Mouse (Mus musculus): ENCODE data around the gene Syngr3. TPM values are rescaled to one million over a fixed set of nuclear protein-coding genes. Genes with fewer than 3 reads are reported as not detected.

The Syngr3 gene
- total and polyA plus RNA-seq, 3 experiments = 0.32 to 3.9 (median 0.33) TPM

DNA sequence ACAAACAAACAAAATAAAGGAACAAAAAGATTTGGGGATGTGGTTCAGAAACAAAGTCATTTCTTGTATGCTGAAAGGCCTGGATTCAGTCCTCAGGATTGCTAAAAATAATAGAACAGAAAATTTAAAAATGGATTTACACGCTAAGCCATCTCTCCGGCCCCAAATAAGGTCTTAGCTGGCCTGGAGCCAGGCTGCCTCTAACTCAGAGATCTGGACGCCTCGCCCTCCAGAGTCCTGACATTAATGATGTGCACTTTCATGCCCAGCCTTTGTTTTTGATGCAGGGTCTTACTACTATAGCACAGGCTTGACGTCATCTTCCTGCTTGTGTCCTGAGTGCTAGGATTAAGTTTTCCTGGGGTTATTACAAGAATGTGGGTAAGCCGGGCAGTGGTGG lies 39.3 kb upstream of the Syngr3 start:
- no peak overlapping the region for H3K27ac ChIP-seq (ENCODE audit: insufficient read depth, low read depth)
- no peak for DNase-seq (ENCODE audit: extremely low read depth)
- dilution Hi-C loops (cut with MboI; ENCODE audit: extremely low pct_ligation_motif_present, extremely low pct_unique_long_range_greater_than_20kb, low sequenced_read_pairs) (no loop called here), in situ Hi-C loops (cut with MboI; ENCODE audit: low pct_ligation_motif_present, low pct_unique_long_range_greater_than_20kb, low sequenced_read_pairs) (no loop called here)
- no peak overlapping the region for H3K4me3 ChIP-seq (replicated peaks in 1 of 3; ENCODE audit: low read depth in 2 of 3, low read length in 2 of 3, poor library complexity in 1 of 3)
- H3K4me1 ChIP-seq (ENCODE audit: control insufficient read depth in 1 of 2, insufficient read depth in 2 of 2) = peaks cover 0 to 24% of the 10 kb centered on the region in 2 experiments; a peak in 2 of 4 replicates
- no peaks in the 10 kb centered on the region for H3K27me3 ChIP-seq (replicated peaks)
- no peaks in the 10 kb centered on the region for H3K9me3 ChIP-seq (replicated peaks; ENCODE audit: low read length)
- H3K36me3 ChIP-seq (replicated peaks in 1 of 2; ENCODE audit: control insufficient read depth in 1 of 2, insufficient read depth in 1 of 2, low read length in 1 of 2) = peaks cover 0 to 7% of the 10 kb centered on the region in 2 experiments
- H3K9ac ChIP-seq (ENCODE audit: insufficient read depth, low read depth) = no peak overlapping the region
- 0 out of 2 replicates have a peak, but pooled peaks cover under 1% of the 10 kb centered on the region for H3K79me2 ChIP-seq (replicated peaks; ENCODE audit: control insufficient read depth, extremely low read depth, insufficient read depth, poor library complexity, severe bottlenecking)
- TF ChIP-seq NELFE (IDR thresholded peaks at IDR 0.05; ENCODE audit: low read depth, low read length) (no peak), RAD21 (IDR thresholded peaks at IDR 0.05; ENCODE audit: low read depth, low read length) (no peak), UBTF (IDR thresholded peaks at IDR 0.05; ENCODE audit: low read depth, low read length) (no peak), ZMIZ1 (IDR thresholded peaks at IDR 0.05; ENCODE audit: low read depth, low read length) (no peak), MAZ (IDR thresholded peaks at IDR 0.05; ENCODE audit: low read depth, low read length) (no peak), EP300 (IDR thresholded peaks at IDR 0.05; ENCODE audit: low read length) (no peak)
- H3K4me2 ChIP-seq (ENCODE audit: insufficient read depth, low read depth, poor library complexity, severe bottlenecking) = no peak overlapping the region

DNA sequence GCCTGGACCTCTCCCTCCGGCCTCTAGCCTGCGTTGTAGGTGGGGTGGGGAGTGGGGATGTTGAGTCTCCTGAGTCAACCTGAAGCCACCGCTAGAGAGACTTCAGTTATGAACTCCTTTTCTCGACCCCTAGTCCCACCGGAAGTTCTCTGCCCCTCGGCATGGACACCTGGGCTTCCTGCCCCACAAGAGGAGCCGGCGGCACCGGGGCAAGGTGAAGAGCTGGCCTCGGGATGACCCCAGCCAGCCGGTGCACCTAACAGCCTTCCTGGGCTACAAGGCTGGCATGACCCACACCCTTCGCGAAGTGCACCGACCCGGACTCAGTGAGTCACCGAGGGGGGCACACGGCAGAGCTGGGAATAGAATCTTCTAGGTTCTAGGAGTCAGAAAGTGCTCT lies 38.4 kb upstream of the Syngr3 start:
- DNase-seq (ENCODE audit: extremely low read depth) = no peak
- Histone ChIP-seq H3K4me2 (ENCODE audit: insufficient read depth, low read depth, poor library complexity, severe bottlenecking) (no peak overlapping the region), H3K36me3 (replicated peaks in 1 of 2; ENCODE audit: control insufficient read depth in 1 of 2, insufficient read depth in 1 of 2, low read length in 1 of 2) (peaks cover 0 to 2% of the 10 kb centered on the region in 2 experiments), H3K9ac (ENCODE audit: insufficient read depth, low read depth) (no peak overlapping the region), H3K79me2 (replicated peaks; ENCODE audit: control insufficient read depth, extremely low read depth, insufficient read depth, poor library complexity, severe bottlenecking) (peaks cover 7% of the 10 kb centered on the region; the same call in 1 of the 2 replicates), H3K27ac (ENCODE audit: insufficient read depth, low read depth) (no peak overlapping the region), H3K4me1 (ENCODE audit: control insufficient read depth in 1 of 2, insufficient read depth in 2 of 2) (peaks cover 0 to 24% of the 10 kb centered on the region in 2 experiments; a peak in 2 of 4 replicates), H3K4me3 (replicated peaks in 1 of 3; ENCODE audit: low read depth in 2 of 3, low read length in 2 of 3, poor library complexity in 1 of 3) (no peak overlapping the region), H3K27me3 (replicated peaks) (no peaks in the 10 kb centered on the region), H3K9me3 (replicated peaks; ENCODE audit: low read length) (no peaks in the 10 kb centered on the region)
- dilution Hi-C loops (cut with MboI; ENCODE audit: extremely low pct_ligation_motif_present, extremely low pct_unique_long_range_greater_than_20kb, low sequenced_read_pairs) (no loop called here), in situ Hi-C loops (cut with MboI; ENCODE audit: low pct_ligation_motif_present, low pct_unique_long_range_greater_than_20kb, low sequenced_read_pairs) (no loop called here)
- TF ChIP-seq CTCF (conservative IDR thresholded peaks at IDR 0.05 in 1 of 2, IDR thresholded peaks at IDR 0.05 in 1 of 2; ENCODE audit: low read depth in 2 of 2, low read length in 2 of 2) = no peak
- TF ChIP-seq UBTF (IDR thresholded peaks at IDR 0.05; ENCODE audit: low read depth, low read length) = no peak
- no peak for TF ChIP-seq MAX (IDR thresholded peaks at IDR 0.05; ENCODE audit: low read length)
- no peak for TF ChIP-seq SIN3A (IDR thresholded peaks at IDR 0.05; ENCODE audit: low read length)

DNA sequence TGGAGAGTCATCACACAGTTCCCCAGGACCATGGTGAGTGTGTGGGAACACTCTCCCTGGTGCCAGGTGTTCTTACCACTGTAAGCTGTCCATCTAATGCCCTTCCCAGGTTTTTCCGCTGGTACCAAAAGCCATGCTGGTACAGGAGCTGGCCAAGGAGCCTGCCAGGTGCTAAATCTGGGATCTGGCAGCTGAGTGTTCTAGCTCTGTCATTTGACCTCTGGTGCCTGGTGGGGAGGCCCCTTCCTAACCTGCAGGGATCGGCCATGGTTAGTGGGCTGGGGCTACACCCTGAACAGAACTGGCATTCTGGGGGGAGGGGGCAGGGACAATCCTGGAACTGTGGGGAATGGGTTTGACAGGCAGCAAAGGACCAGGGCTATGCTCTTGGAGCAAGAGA lies 37.9 kb upstream of the Syngr3 start, which contains the start of gene Rpl3l:
Rpl3l (plus strand) TSS at position 203 of the 400 bp plus-strand sequence.
- in situ Hi-C loops (cut with MboI; ENCODE audit: low pct_ligation_motif_present, low pct_unique_long_range_greater_than_20kb, low sequenced_read_pairs) = no loop called here

More for the DNA sequence above, 37.9 kb upstream of the Syngr3 start, which contains the start of gene Rpl3l:
- Histone ChIP-seq H3K27me3 (replicated peaks) (no peaks in the 10 kb centered on the region), H3K4me2 (ENCODE audit: insufficient read depth, low read depth, poor library complexity, severe bottlenecking) (no peak within 1 kb of the TSS), H3K9me3 (replicated peaks; ENCODE audit: low read length) (no peaks in the 10 kb centered on the region), H3K9ac (ENCODE audit: insufficient read depth, low read depth) (no peak within 1 kb of the TSS), H3K79me2 (replicated peaks; ENCODE audit: control insufficient read depth, extremely low read depth, insufficient read depth, poor library complexity, severe bottlenecking) (peaks cover 11% of the 10 kb centered on the region; the same call in 1 of the 2 replicates), H3K4me3 (replicated peaks in 1 of 3; ENCODE audit: low read depth in 2 of 3, low read length in 2 of 3, poor library complexity in 1 of 3) (no peak within 1 kb of the TSS), H3K27ac (ENCODE audit: insufficient read depth, low read depth) (no peak within 1 kb of the TSS), H3K4me1 (ENCODE audit: control insufficient read depth in 1 of 2, insufficient read depth in 2 of 2) (peaks cover under 1 to 23% of the 10 kb centered on the region in 2 experiments; a peak in 3 of 4 replicates), H3K36me3 (replicated peaks in 1 of 2; ENCODE audit: control insufficient read depth in 1 of 2, insufficient read depth in 1 of 2, low read length in 1 of 2) (peaks cover under 1% of the 10 kb centered on the region in 2 experiments)
- DNase-seq (ENCODE audit: extremely low read depth) = no peak
- TF ChIP-seq PAX5 (IDR thresholded peaks at IDR 0.05; ENCODE audit: low read length) (no peak), USF2 (conservative IDR thresholded peaks at IDR 0.05; ENCODE audit: low read depth, low read length) (no peak), MEF2A (IDR thresholded peaks at IDR 0.05; ENCODE audit: borderline replicate concordance, low read depth, low read length) (no peak), KAT2A (IDR thresholded peaks at IDR 0.05; ENCODE audit: insufficient replicate concordance, low read length) (no peak), NRF1 (IDR thresholded peaks at IDR 0.05; ENCODE audit: low read depth, low read length) (no peak), RAD21 (IDR thresholded peaks at IDR 0.05; ENCODE audit: low read depth, low read length) (no peak), BHLHE40 (IDR thresholded peaks at IDR 0.05; ENCODE audit: low read depth, low read length) (no peak), JUN (IDR thresholded peaks at IDR 0.05; ENCODE audit: insufficient read depth, low read depth, low read length) (no peak)
- dilution Hi-C loops (cut with MboI; ENCODE audit: extremely low pct_ligation_motif_present, extremely low pct_unique_long_range_greater_than_20kb, low sequenced_read_pairs) = no loop called here
